Mouse (Mus musculus) megakaryocyte, embryonic 14.5 days (primary cell): ENCODE results near the gene Rtca.

ENCODE experiments used
- FLI1 ChIP-seq: IDR thresholded peaks from 2 replicates; pipeline ENCODE4 v1.6.1; 2012; ENCODE audit warnings: low read length, inconsistent platforms, mixed read lengths
- GATA1 ChIP-seq: IDR thresholded peaks from 3 replicates; pipeline ENCODE4 v1.6.1; 2012; ENCODE audit warnings: mixed read lengths, low read length, inconsistent platforms, borderline replicate concordance

DNA sequence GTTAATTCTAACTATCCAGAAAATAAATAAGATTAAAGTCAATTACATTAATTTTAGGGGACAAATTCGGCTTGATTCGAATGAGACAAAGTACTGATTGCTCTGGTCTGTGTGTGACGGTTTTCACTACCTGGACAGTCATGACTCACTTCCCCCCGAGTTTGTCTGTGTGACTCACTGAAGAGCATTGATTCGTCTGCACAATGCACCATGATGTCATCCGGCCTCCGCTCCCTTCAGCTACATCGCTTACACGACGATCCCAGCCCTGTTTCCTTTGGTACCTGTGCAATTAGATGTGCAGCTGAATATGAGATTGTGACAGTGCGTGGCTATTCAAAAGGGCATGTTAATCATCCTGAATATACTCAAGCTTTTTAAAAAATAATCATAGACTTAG lies 33.4 kb downstream of the Rtca start:
- no peak for TF ChIP-seq GATA1
- no peak for TF ChIP-seq FLI1
